Mouse (Mus musculus) liver, embryonic 14.5 days (tissue): Measurements from ENCODE around the gene Zbed6. TPM values are rescaled to one million over a fixed set of nuclear protein-coding genes. Genes with fewer than 3 reads are reported as not detected.
"Not testable (repeated sequence)": the region's sequence is repeated elsewhere in the genome, so short reads cannot be mapped to it uniquely, and the experiment has no call there.

ENCODE experiments used
- ATAC-seq: fragments of 200-750 bp; cut with Nextera tagmentation; 2 replicates; pipeline ENCODE4 v1.8.0; 2017; ENCODE audit warnings: moderate number of reproducible peaks, mild to moderate bottlenecking, moderate library complexity; ENCODE audit not compliant: insufficient read depth
- DNase-seq, 3 experiments: peaks; one replicate each; pipeline ENCODE4 v3.0.0-alpha.2; 2012 to 2013; ENCODE audit warnings: low read depth in 3 of 3, low spot score in 3 of 3
- H3K27ac ChIP-seq: fragments of 300-500 bp; sonication (generic); 2 replicates; pipeline ENCODE4 v1.5.1; 2014; ENCODE audit warnings: moderate library complexity, mild to moderate bottlenecking, control low read depth, inconsistent platforms
- H3K27me3 ChIP-seq: fragments of 300-500 bp; sonication (generic); 2 replicates; pipeline ENCODE4 v1.6.1; 2014; ENCODE audit warnings: mild to moderate bottlenecking, low read length, moderate library complexity; ENCODE audit not compliant: control insufficient read depth, insufficient read depth
- H3K36me3 ChIP-seq: fragments of 300-500 bp; sonication (generic); replicated peaks from 2 replicates; pipeline ENCODE4 v1.6.1; 2014; ENCODE audit warnings: low read depth; ENCODE audit not compliant: control insufficient read depth, insufficient read depth
- H3K4me1 ChIP-seq, 2 experiments: fragments of 200-500 bp in 1 of 2; fragments of 300-500 bp in 1 of 2; sonication (generic) in 1 of 2; replicated peaks; 2 replicates each; pipeline ENCODE4 v1.6.1; 2012 to 2014; ENCODE audit warnings: antibody characterized with exemption in 1 of 2, inconsistent platforms in 1 of 2, low read length in 1 of 2; ENCODE audit not compliant: control insufficient read depth in 2 of 2, insufficient read depth in 2 of 2
- H3K4me2 ChIP-seq: fragments of 300-500 bp; sonication (generic); 2 replicates; pipeline ENCODE4 v1.6.1; 2014; ENCODE audit warnings: low read depth, mild to moderate bottlenecking, control low read depth, moderate library complexity
- H3K4me3 ChIP-seq, 2 experiments: fragments of 200-500 bp in 1 of 2; fragments of 300-500 bp in 1 of 2; sonication (generic) in 1 of 2; 2 replicates each; pipeline ENCODE4 v1.5.1; 2012 to 2014; ENCODE audit warnings: low read depth in 2 of 2, low read length in 2 of 2, mild to moderate bottlenecking in 2 of 2, control low read depth in 1 of 2, inconsistent platforms in 1 of 2, moderate library complexity in 1 of 2; ENCODE audit not compliant: insufficient read depth in 1 of 2
- H3K9ac ChIP-seq: fragments of 300-500 bp; sonication (generic); replicated peaks from 2 replicates; pipeline ENCODE4 v1.6.1; 2014; ENCODE audit warnings: mild to moderate bottlenecking, control low read depth, moderate library complexity
- H3K9me3 ChIP-seq: fragments of 300-500 bp; sonication (generic); 2 replicates; pipeline ENCODE4 v1.6.1; 2016; ENCODE audit warnings: low read length, mixed read lengths; ENCODE audit not compliant: control insufficient read depth
- CTCF ChIP-seq: IDR thresholded peaks from 2 replicates; pipeline ENCODE4 v1.5.1; 2016; ENCODE audit warnings: antibody characterized with exemption, low read depth, control low read depth
- EP300 ChIP-seq: IDR thresholded peaks from 2 replicates; pipeline ENCODE4 v1.6.1; 2016; ENCODE audit warnings: antibody characterized with exemption, low read depth
- WGBS: fragments of 180-500 bp; shearing (Covaris S2); extraction: QIAGEN DNeasy Blood & Tissue Kit; methylation state at CpG from one replicate; pipeline ENCODE4 v1.1.7; 2014; ENCODE audit not compliant: insufficient replicate concordance; 5-methylcytosine and 5-hydroxymethylcytosine counted together
- polyA plus RNA-seq, 2 experiments: library from polyadenylated mRNA; depleted of rRNA in 1 of 2; stranded (reverse) in 1 of 2; unstranded in 1 of 2; fragments of >200 nt; fragmentation: Nextera tagmentation in 1 of 2; extraction: Ambion mirVana in 1 of 2; gene quantifications; 2 replicates each; pipeline versions ENCODE4 v1.2.1 to v1.2.3; 2012 to 2014

Zbed6 gene
- polyA plus RNA-seq, 2 experiments = 1.4 TPM; not detected in 1

GRCm38 (mm10) chr1:133670776-133671175 lies 10.1 kb upstream of the Zbed6 start:
- Histone ChIP-seq H3K36me3 (no peaks in the 10 kb centered on the region), H3K4me2 (no peak overlapping the region), H3K4me3 (no peak overlapping the region), H3K9me3 (no peaks in the 10 kb centered on the region), H3K4me1 (no peaks in the 10 kb centered on the region; a peak in 1 of 4 replicates), H3K27me3 (no peaks in the 10 kb centered on the region), H3K9ac (no peak overlapping the region), H3K27ac (no peak overlapping the region)
- no peak for TF ChIP-seq EP300
- no peak for TF ChIP-seq CTCF
- 36% methylated on average over 6 of the region's 6 CpGs for WGBS
- ATAC-seq = no peak
- no peak for DNase-seq

- no peak overlapping the region for H3K27ac ChIP-seq
- H3K9ac ChIP-seq = no peak overlapping the region
- H3K36me3 ChIP-seq = no peaks in the 10 kb centered on the region
- H3K4me1 ChIP-seq = no peaks in the 10 kb centered on the region; a peak in 1 of 4 replicates
- ATAC-seq (no peak), DNase-seq (no peak)
- H3K4me2 ChIP-seq = no peak overlapping the region
- H3K9me3 ChIP-seq = no peaks in the 10 kb centered on the region
- no peaks in the 10 kb centered on the region for H3K27me3 ChIP-seq
- H3K4me3 ChIP-seq = no peak overlapping the region
- TF ChIP-seq CTCF (no peak), EP300 (no peak)
- WGBS = 69% methylated on average over 12 of the region's 12 CpGs
Measured at GRCm38 (mm10) chr1:133670190-133670589, 9.5 kb upstream of the Zbed6 start.

- H3K9me3 ChIP-seq = no peaks in the 10 kb centered on the region
- H3K9ac ChIP-seq = no peak overlapping the region
- H3K4me1 ChIP-seq = peaks cover 0 to 6% of the 10 kb centered on the region in 2 experiments; a peak in 2 of 4 replicates
- H3K27ac ChIP-seq = no peak overlapping the region
- no peak overlapping the region for H3K4me3 ChIP-seq
- ATAC-seq = no peak
- H3K36me3 ChIP-seq = no peaks in the 10 kb centered on the region
- DNase-seq = no peak
- TF ChIP-seq CTCF = no peak
- no peak for TF ChIP-seq EP300
- no peaks in the 10 kb centered on the region for H3K27me3 ChIP-seq
- 80% methylated on average over 3 of the region's 3 CpGs for WGBS
- no peak overlapping the region for H3K4me2 ChIP-seq
Measured at GRCm38 (mm10) chr1:133668618-133669017, 7.9 kb upstream of the Zbed6 start.

- H3K4me3 ChIP-seq = no peak overlapping the region
- no peak overlapping the region for H3K27ac ChIP-seq
- peaks cover 0 to 6% of the 10 kb centered on the region in 2 experiments; a peak in 2 of 4 replicates for H3K4me1 ChIP-seq
- ATAC-seq (no peak), DNase-seq (no peak)
- H3K36me3 ChIP-seq = no peaks in the 10 kb centered on the region
- no peak for TF ChIP-seq CTCF
- no peak for TF ChIP-seq EP300
- no peaks in the 10 kb centered on the region for H3K27me3 ChIP-seq
- no peaks in the 10 kb centered on the region for H3K9me3 ChIP-seq
- H3K9ac ChIP-seq = no peak overlapping the region
- no peak overlapping the region for H3K4me2 ChIP-seq
- WGBS = 76% methylated on average over 7 of the region's 7 CpGs
Measured at GRCm38 (mm10) chr1:133667721-133668120, 7.0 kb upstream of the Zbed6 start.

GRCm38 (mm10) chr1:133665713-133666112 lies 5.0 kb upstream of the Zbed6 start:
- H3K27ac ChIP-seq, ATAC-seq, H3K4me2 ChIP-seq, H3K9ac ChIP-seq, H3K4me1 ChIP-seq, DNase-seq, H3K9me3 ChIP-seq, H3K27me3 ChIP-seq, H3K36me3 ChIP-seq, H3K4me3 ChIP-seq: not testable (repeated sequence)
- 62% methylated on average over 5 of the region's 8 CpGs for WGBS
